Mouse (Mus musculus) colon, adult 2 months (tissue): Measurements from ENCODE around the gene Samd3. TPM values are rescaled to one million over a fixed set of nuclear protein-coding genes. Genes with fewer than 3 reads are reported as not detected.

Experiments used
- polyA plus RNA-seq: library from polyadenylated mRNA; depleted of rRNA; stranded (reverse); fragments of >200 nt; gene quantifications from 2 replicates; pipeline ENCODE4 v1.2.3, GENCODE M21; 2012; rRNA removed

Samd3 gene
- polyA plus RNA-seq, result 0.10 TPM in 1 of 2 replicates, not detected in the other

DNA sequence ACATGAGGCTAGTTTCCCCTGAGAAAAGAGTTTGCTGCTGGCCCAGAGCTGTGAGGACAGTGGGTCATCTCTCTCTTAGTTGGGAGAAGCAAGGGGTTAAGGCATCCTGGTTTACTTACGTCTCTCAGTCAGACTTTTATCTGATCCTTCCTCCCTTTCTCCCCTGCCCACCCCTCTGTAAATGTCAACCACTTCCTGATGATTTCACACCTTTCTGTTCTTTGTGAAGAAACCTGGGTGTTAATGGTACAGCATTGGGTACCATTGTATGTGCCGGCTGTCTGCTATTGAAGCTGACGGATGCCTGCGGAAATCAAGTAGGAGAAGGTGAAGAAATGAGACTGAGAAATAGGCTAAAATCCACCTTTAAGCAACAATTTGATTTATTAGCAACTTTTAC is at the start of gene Samd3:
Gene Samd3, plus strand, starts transcription at position 220 of the 400 bp plus-strand sequence.

Other genes with a start within 250 kb of the Samd3 start
- gene Gm9767, start 151.5 kb upstream of the Samd3 start, polyA plus RNA-seq, result not detected in 2 replicates
- 2.4 and 3.7 TPM in 2 replicates for gene Tmem200a, start 150.7 kb upstream of the Samd3 start, polyA plus RNA-seq
- 4.4 and 4.7 TPM in 2 replicates for gene L3mbtl3, start 146.3 kb downstream of the Samd3 start, polyA plus RNA-seq